Mouse (Mus musculus) Patski (cell line): Measurements from ENCODE around the gene Gng5. TPM values are rescaled to one million over a fixed set of nuclear protein-coding genes. Genes with fewer than 3 reads are reported as not detected.

Source experiments
- ATAC-seq: fragments of 100-300 bp; one replicate; pipeline ENCODE4 v1.8.0; 2021
- CTCF ChIA-PET: fragments of 350-600 bp; sonication (Branson Sonifier 250); formaldehyde crosslinking; loops from one replicate; lab custom pipeline; 2022; ENCODE audit warnings: inconsistent platforms; lab: Charles Lee
- POLR2A ChIA-PET: fragments of 350-600 bp; sonication (Branson Sonifier 250); formaldehyde crosslinking; loops from one replicate; lab custom pipeline; 2022; ENCODE audit warnings: antibody characterized with exemption, inconsistent platforms; lab: Charles Lee
- DNase-seq: peaks from one replicate; pipeline ENCODE4 v3.0.0-alpha.2; 2011; ENCODE audit warnings: low read depth, low spot score
- H3K27me3 ChIP-seq: fragments of 371-371 bp; one replicate; pipeline ENCODE4 v1.5.1; 2021
- CTCF ChIP-seq: fragments of 100-300 bp; IDR thresholded peaks from one replicate; pipeline ENCODE4 v1.5.1; 2021
- in situ Hi-C: fragments of 300-500 bp; cut with MboI; formaldehyde crosslinking; loops from 3 replicates; pipeline ENCODE4 v1.11.1; 2018; ENCODE audit warnings: low pct_unique_long_range_greater_than_20kb, mixed read lengths
- polyA plus RNA-seq: library from polyadenylated mRNA; unstranded; gene quantifications from one replicate; pipeline ENCODE4 v1.2.3, GENCODE M21; 2021

Gene Gng5
- polyA plus RNA-seq, 1 experiment from 2014 or later, result 527 TPM

GRCm38 (mm10) chr3:146494941-146495340 lies 4.7 kb upstream of the Gng5 start:
- TF ChIP-seq CTCF, result no peak
- ChIA-PET CTCF (interaction anchor here (1.0 to 3.6 kb wide), 11 partner anchors 8 to 451 kb away, joined by 3 to 21 read pairs (median 4); no protein-coding TSS in a partner anchor), POLR2A (interaction anchor here (1.1 kb wide), 1 partner anchor 20 kb away, joined by 3 read pairs; no protein-coding TSS in a partner anchor)
- ATAC-seq, result no peak
- DNase-seq, result no peak
- no peaks in the 10 kb centered on the region for H3K27me3 ChIP-seq
- in situ Hi-C loops, result no loop called here

GRCm38 (mm10) chr3:146498989-146499388 lies 618 bp upstream of the Gng5 start:
- DNase-seq (no peak), ATAC-seq (no peak)
- in situ Hi-C loops, result no loop called here
- ChIA-PET POLR2A (interaction anchor here (0.7 to 2.6 kb wide), 3 partner anchors 22 to 583 kb away, joined by 3 to 10 read pairs (median 4); partner anchors contain the start of gene Rpf1), CTCF (no interaction called here)
- no peak for TF ChIP-seq CTCF
- no peaks in the 10 kb centered on the region for H3K27me3 ChIP-seq

- in situ Hi-C loops, result no loop called here
- ATAC-seq, result peak; percentile 50
- no peaks in the 10 kb centered on the region for H3K27me3 ChIP-seq
- ChIA-PET POLR2A (interaction anchor here (0.6 to 2.6 kb wide), 6 partner anchors 9 to 40 kb away, joined by 3 to 10 read pairs (median 5); partner anchors contain the start of gene Rpf1), CTCF (interaction anchor here (0.7 to 1.9 kb wide), 7 partner anchors 9 to 64 kb away, joined by 3 to 5 read pairs (median 3); no protein-coding TSS in a partner anchor)
- no peak for TF ChIP-seq CTCF
- DNase-seq, result no peak
These were observed 599 bp downstream of the Gng5 start for GRCm38 (mm10) chr3:146500003-146500809.

- no peak for ATAC-seq
- ChIA-PET POLR2A (interaction anchor here (1.1 to 2.6 kb wide), 4 partner anchors 8 to 27 kb away, joined by 3 to 10 read pairs (median 6); partner anchors contain the start of gene Rpf1), CTCF (interaction anchor here (0.7 to 1.9 kb wide), 8 partner anchors 9 to 559 kb away, joined by 3 to 5 read pairs (median 3); no protein-coding TSS in a partner anchor)
- in situ Hi-C loops, result no loop called here
- DNase-seq, result no peak
- no peaks in the 10 kb centered on the region for H3K27me3 ChIP-seq
- TF ChIP-seq CTCF, result no peak
These were observed 1.2 kb downstream of the Gng5 start for GRCm38 (mm10) chr3:146500810-146501201.

GRCm38 (mm10) chr3:146501601-146502123 lies 2.1 kb downstream of the Gng5 start:
- no peaks in the 10 kb centered on the region for H3K27me3 ChIP-seq
- ATAC-seq (no peak), DNase-seq (no peak)
- no peak for TF ChIP-seq CTCF
- CTCF ChIA-PET, result interaction anchor here (0.9 to 1.9 kb wide), 5 partner anchors 8 to 560 kb away, joined by 3 to 5 read pairs (median 4); no protein-coding TSS in a partner anchor
- in situ Hi-C loops, result no loop called here
- POLR2A ChIA-PET, result interaction anchor here (1.1 to 2.6 kb wide), 2 partner anchors 7 to 19 kb away, joined by 4 to 10 read pairs; partner anchors contain the start of gene Rpf1

GRCm38 (mm10) chr3:146506711-146507110 lies 7.1 kb downstream of the Gng5 start:
- ATAC-seq (no peak), DNase-seq (no peak)
- ChIA-PET POLR2A (no interaction called here), CTCF (interaction anchor here (1.5 kb wide), 1 partner anchor 179 kb away, joined by 4 read pairs; no protein-coding TSS in a partner anchor)
- H3K27me3 ChIP-seq, result no peaks in the 10 kb centered on the region
- in situ Hi-C loops, result no loop called here
- no peak for TF ChIP-seq CTCF

GRCm38 (mm10) chr3:146520226-146520797 lies 20.7 kb downstream of the Gng5 start:
- CTCF ChIA-PET, result interaction anchor here (1.2 to 2.3 kb wide), 4 partner anchors 20 to 263 kb away, joined by 3 to 7 read pairs (median 4); no protein-coding TSS in a partner anchor
- in situ Hi-C loops, result no loop called here
- TF ChIP-seq CTCF, result peak; percentile 71
- DNase-seq, result no peak
- no peaks in the 10 kb centered on the region for H3K27me3 ChIP-seq
- POLR2A ChIA-PET, result interaction anchor here (1.9 kb wide), 1 partner anchor 20 kb away, joined by 10 read pairs; the partner anchor contains the start of genes Gng5 and Spata1
- ATAC-seq, result peak; percentile 5

- DNase-seq, result peak; percentile 82
- in situ Hi-C loops, result no loop called here
- TF ChIP-seq CTCF, result no peak
- ATAC-seq, result peak; percentile 90
- POLR2A ChIA-PET, result interaction anchor here (1.3 to 1.9 kb wide), 2 partner anchors 9 to 21 kb away, joined by 3 to 10 read pairs; partner anchors contain the start of genes Gng5 and Spata1
- no peaks in the 10 kb centered on the region for H3K27me3 ChIP-seq
- CTCF ChIA-PET, result interaction anchor here (1.7 to 2.3 kb wide), 2 partner anchors 28 to 47 kb away, joined by 4 to 7 read pairs; no protein-coding TSS in a partner anchor
These were observed 21.4 kb downstream of the Gng5 start, which contains the start of gene Rpf1 for GRCm38 (mm10) chr3:146520798-146521651. TSS of gene Rpf1 (minus strand) at chr3:146521429.

GRCm38 (mm10) chr3:146521652-146522020 lies 22.0 kb downstream of the Gng5 start:
- in situ Hi-C loops, result no loop called here
- ChIA-PET POLR2A (interaction anchor here (1.3 to 1.9 kb wide), 2 partner anchors 9 to 21 kb away, joined by 3 to 10 read pairs; partner anchors contain the start of genes Gng5 and Spata1), CTCF (interaction anchor here (1.7 kb wide), 1 partner anchor 46 kb away, joined by 4 read pairs; no protein-coding TSS in a partner anchor)
- no peak for DNase-seq
- ATAC-seq, result no peak
- no peaks in the 10 kb centered on the region for H3K27me3 ChIP-seq
- no peak for TF ChIP-seq CTCF
